Mouse (Mus musculus): Measurements from ENCODE around the gene Sgce. TPM values are rescaled to one million over a fixed set of nuclear protein-coding genes. Genes with fewer than 3 reads are reported as not detected.

The Sgce gene
- total and polyA plus RNA-seq, 3 experiments = not detected

GRCm38 (mm10) chr6:4738717-4739116 lies 8.3 kb downstream of the Sgce start:
- H3K79me2 ChIP-seq (ENCODE audit: control insufficient read depth, insufficient read depth, low read length, poor library complexity) = no peaks in the 10 kb centered on the region
- H3K27me3 ChIP-seq (ENCODE audit: control insufficient read depth in 1 of 2, insufficient read depth in 2 of 2, low read length in 2 of 2) = peaks cover 4 to 14% of the 10 kb centered on the region in 2 experiments; a peak in 3 of 4 replicates
- H3K36me3 ChIP-seq (ENCODE audit: control insufficient read depth in 1 of 2, insufficient read depth in 2 of 2, low read length in 2 of 2) = peaks cover 0 to 4% of the 10 kb centered on the region in 2 experiments; a peak in 2 of 4 replicates
- no peak overlapping the region for H3K27ac ChIP-seq (ENCODE audit: control insufficient read depth, low read depth, low read length)
- TF ChIP-seq MYC (IDR thresholded peaks at IDR 0.05; ENCODE audit: low read depth, low read length) (no peak), MAZ (IDR thresholded peaks at IDR 0.05; ENCODE audit: low read depth, low read length) (no peak), BHLHE40 (IDR thresholded peaks at IDR 0.05; ENCODE audit: borderline replicate concordance, low read depth, low read length) (no peak), ZKSCAN1 (IDR thresholded peaks at IDR 0.05; ENCODE audit: low read depth, low read length) (no peak)
- H3K9ac ChIP-seq (ENCODE audit: control insufficient read depth, low read depth, low read length, poor library complexity, severe bottlenecking) = no peak overlapping the region
- no peak for DNase-seq (ENCODE audit: low read depth, low spot score)
- H3K9me3 ChIP-seq (replicated peaks; ENCODE audit: insufficient read depth, low read length) = no peaks in the 10 kb centered on the region
- H3K4me3 ChIP-seq (ENCODE audit: control insufficient read depth in 1 of 2, insufficient read depth in 1 of 2, low read depth in 2 of 2, low read length in 2 of 2) = no peak overlapping the region
- peaks cover 0 to 4% of the 10 kb centered on the region in 2 experiments; a peak in 1 of 4 replicates for H3K4me1 ChIP-seq (ENCODE audit: control insufficient read depth in 1 of 2, insufficient read depth in 2 of 2, low read length in 2 of 2)

GRCm38 (mm10) chr6:4738034-4738629 lies 8.9 kb downstream of the Sgce start:
- Histone ChIP-seq H3K27ac (ENCODE audit: control insufficient read depth, low read depth, low read length) (no peak overlapping the region), H3K27me3 (ENCODE audit: control insufficient read depth in 1 of 2, insufficient read depth in 2 of 2, low read length in 2 of 2) (peaks cover 4 to 9% of the 10 kb centered on the region in 2 experiments; a peak in 3 of 4 replicates), H3K9ac (ENCODE audit: control insufficient read depth, low read depth, low read length, poor library complexity, severe bottlenecking) (no peak overlapping the region), H3K9me3 (replicated peaks; ENCODE audit: insufficient read depth, low read length) (no peaks in the 10 kb centered on the region), H3K4me1 (ENCODE audit: control insufficient read depth in 1 of 2, insufficient read depth in 2 of 2, low read length in 2 of 2) (peaks cover 0 to 4% of the 10 kb centered on the region in 2 experiments; a peak in 1 of 4 replicates), H3K4me3 (ENCODE audit: control insufficient read depth in 1 of 2, insufficient read depth in 1 of 2, low read depth in 2 of 2, low read length in 2 of 2) (no peak overlapping the region), H3K79me2 (ENCODE audit: control insufficient read depth, insufficient read depth, low read length, poor library complexity) (no peaks in the 10 kb centered on the region), H3K36me3 (ENCODE audit: control insufficient read depth in 1 of 2, insufficient read depth in 2 of 2, low read length in 2 of 2) (peaks cover 0 to 4% of the 10 kb centered on the region in 2 experiments; a peak in 2 of 4 replicates)
- TF ChIP-seq CHD1 (IDR thresholded peaks at IDR 0.05; ENCODE audit: low read depth, low read length) (no peak), NELFE (IDR thresholded peaks at IDR 0.05; ENCODE audit: low read depth, low read length) (no peak), TBP (IDR thresholded peaks at IDR 0.05; ENCODE audit: low read depth, low read length) (no peak), NRF1 (IDR thresholded peaks at IDR 0.05; ENCODE audit: insufficient read depth, low read depth, low read length, poor library complexity, severe bottlenecking) (no peak), JUND (IDR thresholded peaks at IDR 0.05; ENCODE audit: low read depth, low read length) (no peak), USF1 (IDR thresholded peaks at IDR 0.05; ENCODE audit: low read depth, low read length) (no peak), POLR2AphosphoS2 (IDR thresholded peaks at IDR 0.05; ENCODE audit: low read length) (no peak), EP300 (IDR thresholded peaks at IDR 0.05; ENCODE audit: low read depth in 1 of 2, low read length in 2 of 2) (no peak), UBTF (IDR thresholded peaks at IDR 0.05; ENCODE audit: borderline replicate concordance, insufficient read depth, low read depth, low read length) (no peak), KAT2A (conservative IDR thresholded peaks at IDR 0.05; ENCODE audit: low read depth, low read length) (no peak), ZKSCAN1 (IDR thresholded peaks at IDR 0.05; ENCODE audit: low read depth, low read length) (no peak), GABPA (IDR thresholded peaks at IDR 0.05; ENCODE audit: low read depth, low read length) (no peak), MXI1 (IDR thresholded peaks at IDR 0.05; ENCODE audit: low read depth, low read length) (no peak), ZMIZ1 (IDR thresholded peaks at IDR 0.05; ENCODE audit: low read depth, low read length) (no peak), MAFK (IDR thresholded peaks at IDR 0.05; ENCODE audit: borderline replicate concordance, low read depth, low read length) (no peak), MAZ (IDR thresholded peaks at IDR 0.05; ENCODE audit: low read depth, low read length) (no peak), POLR2AphosphoS5 (IDR thresholded peaks at IDR 0.05; ENCODE audit: borderline replicate concordance, low read depth, low read length) (no peak), BHLHE40 (IDR thresholded peaks at IDR 0.05; ENCODE audit: borderline replicate concordance, low read depth, low read length) (no peak), TAL1 (IDR thresholded peaks at IDR 0.05; ENCODE audit: low read length) (no peak), ELF1 (IDR thresholded peaks at IDR 0.05; ENCODE audit: low read depth, low read length) (no peak)
- no peak for DNase-seq (ENCODE audit: low read depth, low spot score)

All from MEL (cell line).